Mouse (Mus musculus) monocyte, adult 2 months (primary cell): Measurements from ENCODE around the gene Lhfpl2.

Source experiments
- DNase-seq, 2 experiments: peaks; one replicate each; pipeline ENCODE4 v3.0.0; 2022; ENCODE audit warnings: low spot score in 2 of 2, low read depth in 1 of 2

Lhfpl2 gene

GRCm38 (mm10) chr13:94065276-94066050 is 7.9 kb downstream of the Lhfpl2 start:
- DNase-seq = no peak

- DNase-seq = no peak
Observed at GRCm38 (mm10) chr13:94066626-94067275, 9.2 kb downstream of the Lhfpl2 start.

- no peak for DNase-seq
Observed at GRCm38 (mm10) chr13:94068308-94068707, 10.7 kb downstream of the Lhfpl2 start.

GRCm38 (mm10) chr13:94069421-94070307 is 12.1 kb downstream of the Lhfpl2 start:
- DNase-seq = no peak

- DNase-seq = no peak
Observed at GRCm38 (mm10) chr13:94070308-94070619, 12.7 kb downstream of the Lhfpl2 start.

GRCm38 (mm10) chr13:94070927-94071326 is 13.3 kb downstream of the Lhfpl2 start:
- DNase-seq = no peak

- DNase-seq = no peak
Observed at GRCm38 (mm10) chr13:94073046-94073715, 15.6 kb downstream of the Lhfpl2 start.

GRCm38 (mm10) chr13:94073716-94074115 is 16.1 kb downstream of the Lhfpl2 start:
- DNase-seq = no peak

GRCm38 (mm10) chr13:94075181-94075580 is 17.6 kb downstream of the Lhfpl2 start:
- no peak for DNase-seq

GRCm38 (mm10) chr13:94077136-94078018 is 19.8 kb downstream of the Lhfpl2 start:
- DNase-seq = no peak

- DNase-seq = no peak
Observed at GRCm38 (mm10) chr13:94083196-94083595, 25.6 kb downstream of the Lhfpl2 start.

- DNase-seq = no peak
Observed at GRCm38 (mm10) chr13:94084220-94085126, 26.9 kb downstream of the Lhfpl2 start.

- no peak for DNase-seq
Observed at GRCm38 (mm10) chr13:94086090-94086808, 28.7 kb downstream of the Lhfpl2 start.

GRCm38 (mm10) chr13:94087061-94087460 is 29.5 kb downstream of the Lhfpl2 start:
- DNase-seq = no peak

GRCm38 (mm10) chr13:94088788-94089187 is 31.2 kb downstream of the Lhfpl2 start:
- no peak for DNase-seq

GRCm38 (mm10) chr13:94089286-94089685 is 31.7 kb downstream of the Lhfpl2 start:
- no peak for DNase-seq

- DNase-seq = no peak
Observed at GRCm38 (mm10) chr13:94091366-94091765, 33.8 kb downstream of the Lhfpl2 start.

- DNase-seq = no peak
Observed at GRCm38 (mm10) chr13:94094176-94094575, 36.6 kb downstream of the Lhfpl2 start.

- no peak for DNase-seq
Observed at GRCm38 (mm10) chr13:94094625-94095024, 37.0 kb downstream of the Lhfpl2 start.
